Mouse (Mus musculus): Measurements from ENCODE around the gene Sox10. TPM values are rescaled to one million over a fixed set of nuclear protein-coding genes. Genes with fewer than 3 reads are reported as not detected.

Gene Sox10
- polyA plus RNA-seq, 1 experiment from 2014 or later = 17.2 TPM

DNA sequence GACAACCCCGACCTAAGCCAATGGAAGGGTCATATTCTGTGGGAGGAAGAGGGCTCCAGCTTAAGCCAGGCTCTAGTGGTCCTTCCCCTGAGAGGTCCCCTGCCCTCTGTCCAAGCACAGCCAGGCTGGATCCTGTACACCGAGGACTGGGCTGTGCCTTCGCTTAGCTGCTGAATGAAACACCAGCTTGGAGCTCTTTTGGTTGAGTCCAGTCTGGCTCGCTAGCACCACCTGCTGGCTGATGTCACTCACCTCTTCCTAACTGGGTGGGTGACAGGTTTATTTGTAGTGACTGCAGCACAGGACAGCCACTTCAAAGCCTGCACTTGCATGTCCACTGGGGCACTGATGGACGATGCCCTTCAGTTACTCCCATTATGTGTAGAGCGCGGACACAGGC is 16.5 kb downstream of the Sox10 start:
- Histone ChIP-seq H3K4me3 (ENCODE audit: low read depth, low read length) (no peak overlapping the region), H3K4me2 (ENCODE audit: low read length) (no peak overlapping the region), H3K27me3 (replicated peaks; ENCODE audit: control insufficient read depth, insufficient read depth, low read length) (no peaks in the 10 kb centered on the region), H3K4me1 (replicated peaks; ENCODE audit: control insufficient read depth, insufficient read depth, low read length) (no peaks in the 10 kb centered on the region), H3K9me3 (ENCODE audit: control insufficient read depth, low read length) (no peaks in the 10 kb centered on the region), H3K36me3 (ENCODE audit: control insufficient read depth, insufficient read depth, low read length) (peaks cover 81% of the 10 kb centered on the region), H3K27ac (ENCODE audit: low read depth) (no peak overlapping the region), H3K9ac (ENCODE audit: low read length) (no peak overlapping the region)
- ATAC-seq (replicated peaks; ENCODE audit: low FRiP score, low TSS enrichment, low read depth) = peak; percentile 57
- 51% methylated on average over 7 of the region's 7 CpGs for WGBS
- peak; percentile 95 for DNase-seq (ENCODE audit: low spot score)

DNA sequence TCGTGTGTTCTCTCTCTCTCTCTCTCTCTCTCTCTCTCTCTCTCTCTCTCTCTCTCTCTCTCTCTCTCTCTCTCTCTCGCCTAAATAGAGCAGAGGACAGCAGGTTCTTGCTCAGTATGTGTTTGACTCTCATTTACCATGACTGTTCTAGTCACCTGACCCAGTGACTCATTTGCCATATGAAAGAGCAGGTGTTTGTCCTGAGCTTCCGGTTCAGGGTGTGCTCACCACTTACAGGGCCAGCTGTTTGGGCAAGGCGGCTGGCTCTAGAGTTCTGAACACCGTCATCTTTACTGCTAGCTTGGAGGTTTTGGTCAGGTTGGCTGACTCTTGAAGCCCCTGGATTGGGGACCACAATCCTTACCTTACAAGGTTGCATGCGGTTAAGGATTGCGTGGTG is 19.5 kb downstream of the Sox10 start:
- DNase-seq (ENCODE audit: low spot score) = no peak
- Histone ChIP-seq H3K27ac (ENCODE audit: low read depth) (no peak overlapping the region), H3K4me2 (ENCODE audit: low read length) (no peak overlapping the region), H3K4me3 (ENCODE audit: low read depth, low read length) (no peak overlapping the region), H3K4me1 (replicated peaks; ENCODE audit: control insufficient read depth, insufficient read depth, low read length) (peaks cover 7% of the 10 kb centered on the region; the same call in 1 of the 2 replicates), H3K27me3 (replicated peaks; ENCODE audit: control insufficient read depth, insufficient read depth, low read length) (no peaks in the 10 kb centered on the region), H3K9me3 (ENCODE audit: control insufficient read depth, low read length) (no peaks in the 10 kb centered on the region), H3K36me3 (ENCODE audit: control insufficient read depth, insufficient read depth, low read length) (peaks cover 55% of the 10 kb centered on the region), H3K9ac (ENCODE audit: low read length) (no peak overlapping the region)
- no peak for ATAC-seq (replicated peaks; ENCODE audit: low FRiP score, low TSS enrichment, low read depth)
- WGBS = 93% methylated on average over 7 of the region's 7 CpGs

DNA sequence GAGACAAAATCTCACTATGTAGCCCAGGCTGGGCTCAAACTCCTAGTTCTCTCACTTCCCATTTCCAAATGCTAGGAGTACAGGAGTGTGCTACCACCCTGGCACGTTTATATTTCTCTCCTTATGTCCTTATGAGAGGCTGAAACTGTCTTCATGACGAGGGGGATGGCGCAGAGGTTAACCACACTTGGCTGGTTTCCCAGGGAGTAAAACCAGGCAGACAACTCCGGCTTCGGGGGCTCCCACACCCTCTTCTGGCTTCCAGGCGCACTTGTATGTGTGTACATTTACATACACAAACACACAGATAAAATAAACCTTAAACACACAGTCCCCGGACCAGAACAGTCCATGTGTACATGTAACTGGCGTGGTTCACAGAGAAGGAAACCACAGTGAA is 21.0 kb downstream of the Sox10 start:
- Histone ChIP-seq H3K4me2 (ENCODE audit: low read length) (no peak overlapping the region), H3K27me3 (replicated peaks; ENCODE audit: control insufficient read depth, insufficient read depth, low read length) (no peaks in the 10 kb centered on the region), H3K9me3 (ENCODE audit: control insufficient read depth, low read length) (no peaks in the 10 kb centered on the region), H3K4me3 (ENCODE audit: low read depth, low read length) (no peak overlapping the region), H3K9ac (ENCODE audit: low read length) (no peak overlapping the region), H3K27ac (ENCODE audit: low read depth) (no peak overlapping the region), H3K36me3 (ENCODE audit: control insufficient read depth, insufficient read depth, low read length) (peaks cover 44% of the 10 kb centered on the region), H3K4me1 (replicated peaks; ENCODE audit: control insufficient read depth, insufficient read depth, low read length) (peaks cover 7% of the 10 kb centered on the region; the same call in 1 of the 2 replicates)
- ATAC-seq (replicated peaks; ENCODE audit: low FRiP score, low TSS enrichment, low read depth) = no peak
- no peak for DNase-seq (ENCODE audit: low spot score)
- 59% methylated on average over 8 of the region's 8 CpGs for WGBS

DNA sequence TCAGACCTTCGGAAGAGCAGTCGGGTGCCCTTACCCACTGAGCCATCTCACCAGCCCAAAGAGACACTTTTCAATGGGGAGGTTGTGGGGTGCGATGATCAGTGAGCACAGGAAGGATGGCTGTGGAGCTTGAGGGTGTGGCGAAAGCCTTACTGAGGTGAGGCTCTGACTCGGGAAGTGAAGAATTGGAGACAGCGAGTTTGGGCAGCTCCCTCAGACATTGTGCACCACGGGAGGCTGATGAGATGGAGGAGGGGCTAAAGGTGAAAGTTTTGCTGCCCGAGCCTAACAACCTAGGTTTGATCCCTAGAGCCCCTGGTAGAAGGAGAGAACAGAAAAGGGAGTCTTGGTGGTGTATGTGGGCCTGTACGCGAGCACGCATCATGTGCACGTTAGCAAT is 21.7 kb downstream of the Sox10 start:
- Histone ChIP-seq H3K27me3 (replicated peaks; ENCODE audit: control insufficient read depth, insufficient read depth, low read length) (no peaks in the 10 kb centered on the region), H3K9me3 (ENCODE audit: control insufficient read depth, low read length) (no peaks in the 10 kb centered on the region), H3K4me3 (ENCODE audit: low read depth, low read length) (no peak overlapping the region), H3K36me3 (ENCODE audit: control insufficient read depth, insufficient read depth, low read length) (peaks cover 40% of the 10 kb centered on the region), H3K27ac (ENCODE audit: low read depth) (no peak overlapping the region), H3K9ac (ENCODE audit: low read length) (no peak overlapping the region), H3K4me2 (ENCODE audit: low read length) (no peak overlapping the region), H3K4me1 (replicated peaks; ENCODE audit: control insufficient read depth, insufficient read depth, low read length) (peaks cover 7% of the 10 kb centered on the region; the same call in 1 of the 2 replicates)
- ATAC-seq (replicated peaks; ENCODE audit: low FRiP score, low TSS enrichment, low read depth) (no peak), DNase-seq (ENCODE audit: low spot score) (no peak)
- 83% methylated on average over 12 of the region's 12 CpGs for WGBS

DNA sequence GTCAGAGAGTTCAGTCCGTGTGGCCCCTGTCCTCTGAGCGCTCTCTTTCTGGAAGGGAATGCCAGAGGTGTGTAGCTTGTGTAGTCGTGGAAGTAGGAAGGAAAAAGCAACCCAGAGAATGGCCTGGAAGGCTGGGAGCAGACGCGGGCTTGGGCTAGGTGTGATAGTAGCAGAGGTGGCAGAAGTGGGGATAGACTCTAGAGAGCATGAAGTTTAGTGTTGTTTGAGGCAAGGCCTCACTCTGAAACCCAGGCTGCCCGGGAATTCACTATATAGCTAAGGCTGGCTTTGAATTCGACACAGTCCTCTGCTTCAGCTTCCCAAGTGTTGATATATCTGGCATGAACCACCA is 23.5 kb downstream of the Sox10 start:
- DNase-seq (ENCODE audit: low spot score) (no peak), ATAC-seq (replicated peaks; ENCODE audit: low FRiP score, low TSS enrichment, low read depth) (peak; percentile 10; the same call in 1 of the 2 replicates)
- no peaks in the 10 kb centered on the region for H3K27me3 ChIP-seq (replicated peaks; ENCODE audit: control insufficient read depth, insufficient read depth, low read length)
- 1% methylated on average over 7 of the region's 7 CpGs for WGBS
- H3K9ac ChIP-seq (ENCODE audit: low read length) = peak overlapping the region; percentile 74
- H3K4me2 ChIP-seq (ENCODE audit: low read length) = peak overlapping the region; percentile 69
- H3K9me3 ChIP-seq (ENCODE audit: control insufficient read depth, low read length) = no peaks in the 10 kb centered on the region
- H3K4me3 ChIP-seq (ENCODE audit: low read depth, low read length) = peak overlapping the region; percentile 98
- H3K27ac ChIP-seq (ENCODE audit: low read depth) = 0 out of 2 replicates have a peak overlapping the region, but pooled peaks have one; percentile 27
- peaks cover 27% of the 10 kb centered on the region for H3K36me3 ChIP-seq (ENCODE audit: control insufficient read depth, insufficient read depth, low read length)
- peaks cover 7% of the 10 kb centered on the region; the same call in 1 of the 2 replicates for H3K4me1 ChIP-seq (replicated peaks; ENCODE audit: control insufficient read depth, insufficient read depth, low read length)

DNA sequence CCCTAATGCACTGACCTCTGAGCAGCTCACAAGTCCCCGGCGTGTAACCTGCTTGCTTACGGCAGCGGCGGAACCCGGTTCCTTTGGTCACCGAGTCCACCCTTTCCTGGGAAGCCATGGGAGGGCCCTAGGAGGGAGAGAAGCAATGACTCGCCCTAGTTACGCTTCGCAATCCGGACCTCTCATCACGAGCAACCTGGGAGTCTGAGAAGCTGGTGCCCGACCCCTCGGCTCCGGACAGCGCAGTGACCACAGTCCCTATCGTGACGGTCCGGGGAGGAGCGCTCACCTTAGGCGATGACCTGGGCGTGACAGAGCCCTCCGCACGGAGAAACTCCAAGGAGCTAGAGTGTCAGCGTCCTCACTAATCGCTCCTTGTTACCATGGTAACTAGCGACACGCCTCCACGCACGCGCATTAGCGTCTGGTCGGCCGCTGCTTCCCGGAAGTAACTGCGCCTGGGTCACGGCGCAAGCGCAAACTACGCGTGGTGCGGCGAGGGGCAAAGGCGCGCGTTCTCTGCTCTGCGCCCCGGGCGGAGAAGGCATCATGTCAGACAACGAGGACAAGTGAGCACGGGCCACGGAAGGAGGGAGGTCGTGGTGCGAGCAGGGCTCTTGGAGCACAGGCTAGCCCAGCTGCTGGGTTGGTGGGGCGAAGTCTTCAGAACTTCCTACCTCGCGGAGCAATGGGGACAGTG is 24.0 kb downstream of the Sox10 start, which contains the start of the genes Polr2f and 1700088E04Rik:
Gene Polr2f, plus strand, starts transcription at position 144 of the 700 bp plus-strand sequence.
Gene 1700088E04Rik, minus strand, starts transcription at position 388 of the 700 bp plus-strand sequence.
- H3K4me3 ChIP-seq (ENCODE audit: low read depth, low read length) = peak within 1 kb of the TSS; percentile 98
- ATAC-seq (replicated peaks; ENCODE audit: low FRiP score, low TSS enrichment, low read depth) (peak; percentile 87), DNase-seq (ENCODE audit: low spot score) (peak; percentile 97)
- no peaks in the 10 kb centered on the region for H3K27me3 ChIP-seq (replicated peaks; ENCODE audit: control insufficient read depth, insufficient read depth, low read length)
- H3K27ac ChIP-seq (ENCODE audit: low read depth) = 0 out of 2 replicates have a peak within 1 kb of the TSS, but pooled peaks have one; percentile 27
- H3K4me1 ChIP-seq (replicated peaks; ENCODE audit: control insufficient read depth, insufficient read depth, low read length) = peaks cover 7% of the 10 kb centered on the region; the same call in 1 of the 2 replicates
- H3K9ac ChIP-seq (ENCODE audit: low read length) = peak within 1 kb of the TSS; percentile 74
- peaks cover 22% of the 10 kb centered on the region for H3K36me3 ChIP-seq (ENCODE audit: control insufficient read depth, insufficient read depth, low read length)
- H3K4me2 ChIP-seq (ENCODE audit: low read length) = peak within 1 kb of the TSS; percentile 69
- WGBS = under 1% methylated on average over 57 of the region's 57 CpGs
- H3K9me3 ChIP-seq (ENCODE audit: control insufficient read depth, low read length) = no peaks in the 10 kb centered on the region

DNA sequence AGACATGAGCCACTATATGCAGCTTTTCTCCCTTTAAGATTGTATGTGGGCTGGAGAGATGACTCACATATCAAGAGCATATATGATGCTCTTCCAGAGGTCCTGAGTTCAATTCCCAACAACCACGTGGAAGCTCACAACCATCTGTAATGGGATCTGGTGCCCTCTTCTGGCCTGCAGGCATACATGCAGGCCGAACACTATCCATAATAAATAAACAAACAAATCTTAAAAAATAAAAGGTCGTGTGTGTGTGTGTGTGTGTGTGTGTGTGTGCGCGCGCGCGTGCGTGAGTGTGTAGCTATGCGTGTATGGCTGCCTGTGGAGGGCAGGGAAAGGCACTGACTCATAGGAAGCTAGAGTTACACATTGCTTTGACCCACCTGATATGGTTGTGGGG is 25.4 kb downstream of the Sox10 start:
- DNase-seq (ENCODE audit: low spot score) (no peak), ATAC-seq (replicated peaks; ENCODE audit: low FRiP score, low TSS enrichment, low read depth) (no peak)
- Histone ChIP-seq H3K27me3 (replicated peaks; ENCODE audit: control insufficient read depth, insufficient read depth, low read length) (no peaks in the 10 kb centered on the region), H3K9ac (ENCODE audit: low read length) (no peak overlapping the region), H3K9me3 (ENCODE audit: control insufficient read depth, low read length) (no peaks in the 10 kb centered on the region), H3K4me3 (ENCODE audit: low read depth, low read length) (no peak overlapping the region), H3K36me3 (ENCODE audit: control insufficient read depth, insufficient read depth, low read length) (peaks cover 8% of the 10 kb centered on the region), H3K4me2 (ENCODE audit: low read length) (no peak overlapping the region), H3K4me1 (replicated peaks; ENCODE audit: control insufficient read depth, insufficient read depth, low read length) (peaks cover 7% of the 10 kb centered on the region; the same call in 1 of the 2 replicates), H3K27ac (ENCODE audit: low read depth) (no peak overlapping the region)
- 63% methylated on average over 10 of the region's 10 CpGs for WGBS

DNA sequence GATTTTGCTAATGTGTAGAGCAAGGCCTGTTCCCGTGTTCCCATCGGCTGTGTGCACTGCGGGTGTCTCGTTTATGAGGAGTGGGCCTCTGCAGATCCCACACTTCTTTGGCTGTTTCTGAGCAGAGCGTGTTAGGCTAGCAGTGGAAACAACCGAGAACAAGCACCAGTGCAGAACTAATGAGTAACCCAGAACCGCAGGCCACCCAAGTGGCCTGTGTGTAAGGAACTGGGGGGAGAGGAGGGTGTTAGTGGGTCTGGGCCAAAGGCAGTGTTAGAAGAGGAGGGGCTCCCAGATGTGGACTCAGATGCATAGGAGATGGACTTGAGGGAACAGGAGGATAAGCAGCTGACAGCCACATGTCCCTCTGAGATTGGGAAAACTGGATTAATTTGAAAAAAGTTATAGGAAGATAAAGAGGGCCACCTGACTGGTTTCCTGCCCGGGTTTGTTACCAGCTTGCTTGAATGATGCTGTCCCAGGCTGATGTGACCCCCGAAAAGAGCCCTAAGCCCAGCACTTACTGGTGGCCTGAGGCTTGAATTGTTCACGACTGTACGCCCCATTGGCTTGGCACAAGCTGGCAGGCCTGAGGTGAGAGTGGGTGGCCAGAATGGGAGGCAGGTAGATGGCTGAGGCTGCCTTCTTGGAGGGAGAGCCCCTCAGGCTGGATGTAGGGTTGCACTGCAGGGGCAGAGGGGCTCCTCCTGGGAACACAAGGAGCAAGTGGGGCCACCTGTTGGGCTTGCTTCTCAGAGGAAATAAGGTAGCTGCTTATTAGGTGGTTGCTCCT is 29.1 kb downstream of the Sox10 start:
- H3K36me3 ChIP-seq (ENCODE audit: control insufficient read depth, insufficient read depth, low read length) = peaks cover 29% of the 10 kb centered on the region
- H3K4me3 ChIP-seq (ENCODE audit: low read depth, low read length) = no peak overlapping the region
- no peak overlapping the region for H3K4me2 ChIP-seq (ENCODE audit: low read length)
- DNase-seq (ENCODE audit: low spot score) (no peak), ATAC-seq (replicated peaks; ENCODE audit: low FRiP score, low TSS enrichment, low read depth) (no peak)
- no peak overlapping the region for H3K9ac ChIP-seq (ENCODE audit: low read length)
- H3K27me3 ChIP-seq (replicated peaks; ENCODE audit: control insufficient read depth, insufficient read depth, low read length) = no peaks in the 10 kb centered on the region
- no peaks in the 10 kb centered on the region; the same call in 1 of the 2 replicates for H3K4me1 ChIP-seq (replicated peaks; ENCODE audit: control insufficient read depth, insufficient read depth, low read length)
- 69% methylated on average over 11 of the region's 11 CpGs for WGBS
- H3K9me3 ChIP-seq (ENCODE audit: control insufficient read depth, low read length) = no peaks in the 10 kb centered on the region
- H3K27ac ChIP-seq (ENCODE audit: low read depth) = no peak overlapping the region

Measured in intestine, embryonic 14.5 days (tissue).